Mouse (Mus musculus) ES-E14 (cell line): ENCODE measurements around the gene Cdkn1b. TPM values are rescaled to one million over a fixed set of nuclear protein-coding genes. Genes with fewer than 3 reads are reported as not detected.

ENCODE experiments used
- DNase-seq: peaks from one replicate; pipeline ENCODE4 v3.0.0-alpha.2; 2013; ENCODE audit warnings: low read depth, low spot score
- H3K27ac ChIP-seq: 2 replicates; pipeline ENCODE4 v1.5.1; 2012; ENCODE audit warnings: low read depth, mild to moderate bottlenecking, low read length, moderate library complexity, mixed read lengths; ENCODE audit not compliant: poor library complexity, insufficient read depth, severe bottlenecking
- H3K36me3 ChIP-seq: 2 replicates; pipeline ENCODE4 v1.6.1; 2012; ENCODE audit warnings: mild to moderate bottlenecking, low read length, moderate library complexity, mixed read lengths; ENCODE audit not compliant: control insufficient read depth, poor library complexity, insufficient read depth, severe bottlenecking
- H3K4me1 ChIP-seq, 2 experiments: fragments of 150-350 bp in 1 of 2; sonication (generic) in 1 of 2; 2 replicates each; pipeline ENCODE4 v1.6.1; 2012; ENCODE audit warnings: low read length in 2 of 2, mild to moderate bottlenecking in 1 of 2, mixed read lengths in 1 of 2; ENCODE audit not compliant: control insufficient read depth in 2 of 2, insufficient read depth in 2 of 2, poor library complexity in 1 of 2
- H3K4me3 ChIP-seq, 2 experiments: fragments of 150-350 bp in 1 of 2; sonication (generic) in 1 of 2; 2 replicates each; pipeline ENCODE4 v1.5.1; 2012; ENCODE audit warnings: low read length in 2 of 2, low read depth in 1 of 2, mild to moderate bottlenecking in 1 of 2, mixed read lengths in 1 of 2; ENCODE audit not compliant: insufficient read depth in 1 of 2, poor library complexity in 1 of 2, severe bottlenecking in 1 of 2
- H3K9ac ChIP-seq: 2 replicates; pipeline ENCODE4 v1.6.1; 2012; ENCODE audit warnings: low read depth, mild to moderate bottlenecking, low read length, mixed read lengths; ENCODE audit not compliant: poor library complexity, insufficient read depth, severe bottlenecking
- H3K9me3 ChIP-seq: fragments of 150-350 bp; sonication (generic); 2 replicates; pipeline ENCODE4 v1.6.1; 2012; ENCODE audit warnings: low read depth, mild to moderate bottlenecking, low read length; ENCODE audit not compliant: control insufficient read depth, insufficient read depth
- CHD2 ChIP-seq: IDR thresholded peaks from 2 replicates; pipeline ENCODE4 v1.6.1; 2014; ENCODE audit warnings: mild to moderate bottlenecking, low read depth, low read length, inconsistent platforms
- HCFC1 ChIP-seq: IDR thresholded peaks from 2 replicates; pipeline ENCODE4 v1.6.1; 2012; ENCODE audit warnings: low read length, inconsistent platforms, borderline replicate concordance; ENCODE audit not compliant: insufficient read depth
- MAFK ChIP-seq: IDR thresholded peaks from 2 replicates; pipeline ENCODE4 v1.6.1; 2014; ENCODE audit warnings: mild to moderate bottlenecking, low read depth, low read length, inconsistent platforms; ENCODE audit not compliant: insufficient read depth
- ZC3H11A ChIP-seq: IDR thresholded peaks from 2 replicates; pipeline ENCODE4 v1.6.1; 2012; ENCODE audit warnings: low read depth, mild to moderate bottlenecking, inconsistent platforms, low read length, borderline replicate concordance
- ZNF384 ChIP-seq: IDR thresholded peaks from 2 replicates; pipeline ENCODE4 v1.6.1; 2012; ENCODE audit warnings: low read depth, low read length, inconsistent platforms
- in situ Hi-C, 2 experiments: fragments of 600-800 bp; cut with MboI; formaldehyde crosslinking; loops; one replicate each; pipeline ENCODE4 v1.15.1; 2025; ENCODE audit warnings: low sequenced_read_pairs in 2 of 2, inconsistent platforms in 1 of 2; ENCODE audit not compliant: unreplicated experiment in 2 of 2
- total RNA-seq: library from RNA; depleted of rRNA; stranded (reverse); fragments of 300-350 nt; gene quantifications from 2 replicates; pipeline ENCODE4 v1.2.3, GENCODE M21; 2012; rRNA removed

The Cdkn1b gene
- total RNA-seq, 1 experiment: 10.7 TPM

DNA sequence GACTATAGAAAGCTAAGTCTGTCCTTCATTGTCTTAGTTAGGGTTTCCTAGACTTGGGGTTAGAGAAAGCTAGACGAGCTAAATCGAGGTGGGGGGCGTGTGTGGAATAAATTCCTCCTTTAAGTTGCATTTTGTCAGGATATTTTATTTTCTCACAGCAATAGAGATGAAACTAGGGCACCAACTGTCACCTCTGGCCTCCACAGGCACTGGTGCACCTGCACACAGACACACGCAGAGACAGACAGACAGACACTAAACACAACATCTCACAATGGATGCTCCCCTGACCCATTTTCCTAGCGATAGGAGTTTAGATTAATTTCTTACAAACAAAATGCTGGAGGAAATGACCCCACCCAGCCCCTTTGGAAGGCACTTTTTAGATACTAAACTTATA is 46.5 kb downstream of the Cdkn1b start:
- no peak for DNase-seq
- H3K9ac ChIP-seq: no peak overlapping the region
- TF ChIP-seq ZNF384: no peak
- TF ChIP-seq HCFC1: no peak
- no peak for TF ChIP-seq ZC3H11A
- TF ChIP-seq CHD2: no peak
- TF ChIP-seq MAFK: no peak
- H3K4me3 ChIP-seq: no peak overlapping the region
- no peaks in the 10 kb centered on the region for H3K4me1 ChIP-seq
- H3K27ac ChIP-seq: no peak overlapping the region
- no peaks in the 10 kb centered on the region for H3K36me3 ChIP-seq
- H3K9me3 ChIP-seq: no peaks in the 10 kb centered on the region
- in situ Hi-C loops: no loop called here

DNA sequence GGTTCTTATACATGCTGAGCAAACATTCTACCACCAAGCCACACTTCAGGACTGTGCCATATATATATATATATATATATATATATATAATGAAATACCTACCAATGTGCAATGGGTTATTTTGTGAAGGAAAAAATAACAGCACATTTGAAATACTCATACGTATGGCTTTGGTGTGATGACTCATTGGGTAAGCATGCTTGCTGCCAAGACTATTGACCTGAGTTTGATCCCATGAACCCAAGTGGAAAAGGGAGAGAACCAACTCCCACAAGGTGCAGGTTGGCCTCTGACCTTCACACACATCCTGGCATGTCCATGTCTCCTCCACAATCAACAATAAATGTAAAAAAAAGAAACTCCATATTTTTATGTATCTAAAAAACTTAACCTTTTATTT is 48.1 kb downstream of the Cdkn1b start:
- Histone ChIP-seq H3K27ac (no peak overlapping the region), H3K4me1 (peaks cover 0 to 2% of the 10 kb centered on the region in 2 experiments; a peak in 1 of 4 replicates), H3K9ac (no peak overlapping the region), H3K4me3 (no peak overlapping the region), H3K9me3 (no peaks in the 10 kb centered on the region), H3K36me3 (no peaks in the 10 kb centered on the region)
- no peak for TF ChIP-seq ZNF384
- TF ChIP-seq ZC3H11A: no peak
- no peak for TF ChIP-seq CHD2
- TF ChIP-seq MAFK: no peak
- no peak for DNase-seq
- in situ Hi-C loops: no loop called here

DNA sequence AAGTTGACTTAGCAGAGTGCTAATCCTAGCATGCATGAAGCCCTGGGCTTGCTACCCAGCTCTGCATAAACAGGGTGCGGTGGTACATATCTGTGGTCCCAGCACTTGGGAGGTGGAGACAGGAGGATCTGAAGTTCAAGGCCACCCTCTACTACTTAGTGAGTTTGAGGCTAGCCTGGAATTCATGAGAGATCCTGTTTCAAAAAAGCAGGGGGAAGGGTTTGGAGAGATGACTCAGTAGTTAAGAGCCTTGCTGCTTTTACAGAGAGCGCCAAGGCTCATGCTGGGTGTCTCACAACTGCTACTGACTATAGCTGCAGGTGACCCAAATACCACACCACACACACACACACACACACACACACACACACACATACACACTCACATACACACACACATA is 49.3 kb downstream of the Cdkn1b start:
- Histone ChIP-seq H3K4me3 (no peak overlapping the region), H3K9ac (no peak overlapping the region), H3K9me3 (no peaks in the 10 kb centered on the region), H3K36me3 (no peaks in the 10 kb centered on the region), H3K27ac (no peak overlapping the region), H3K4me1 (peaks cover 0 to 2% of the 10 kb centered on the region in 2 experiments; a peak in 1 of 4 replicates)
- TF ChIP-seq MAFK (no peak), ZNF384 (no peak), ZC3H11A (no peak)
- in situ Hi-C loops: no loop called here
- DNase-seq: no peak

DNA sequence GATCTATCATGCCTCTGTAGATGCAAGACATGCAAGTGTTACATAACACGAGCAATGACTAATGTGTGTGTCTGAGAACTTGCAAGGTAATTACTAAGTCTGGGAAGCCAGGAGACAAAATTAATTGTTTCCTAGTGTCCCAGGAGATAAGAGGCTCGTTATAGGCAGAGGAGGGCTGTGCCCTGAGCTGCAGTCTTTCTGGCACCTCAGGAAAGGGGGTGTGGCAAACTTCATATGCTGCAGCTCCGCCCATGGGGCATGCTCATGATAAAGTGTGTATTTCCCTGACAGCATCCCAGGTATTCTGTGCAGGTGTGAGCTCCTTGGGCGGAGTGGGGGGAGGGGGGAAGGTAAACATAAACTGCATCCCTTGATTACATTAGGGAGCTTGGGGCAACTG is 51.9 kb downstream of the Cdkn1b start:
- no peaks in the 10 kb centered on the region for H3K9me3 ChIP-seq
- no peak overlapping the region for H3K27ac ChIP-seq
- DNase-seq: no peak
- no peak overlapping the region for H3K9ac ChIP-seq
- TF ChIP-seq MAFK: no peak
- no peak for TF ChIP-seq ZC3H11A
- no peak for TF ChIP-seq ZNF384
- TF ChIP-seq CHD2: no peak
- no peak for TF ChIP-seq HCFC1
- H3K4me3 ChIP-seq: no peak overlapping the region
- H3K4me1 ChIP-seq: peaks cover 0 to 2% of the 10 kb centered on the region in 2 experiments; a peak in 1 of 4 replicates
- in situ Hi-C loops: no loop called here
- H3K36me3 ChIP-seq: no peaks in the 10 kb centered on the region

Other genes starting within 250 kb of the Cdkn1b start
- gene Dusp16, start 127.8 kb upstream of the Cdkn1b start, total RNA-seq: 10.3 and 11.4 TPM in 2 replicates
- gene Crebl2, start 90.2 kb upstream of the Cdkn1b start, total RNA-seq: 4.3 TPM in 2 replicates
- 34.7 and 36.3 TPM in 2 replicates for gene Gpr19, start 21.8 kb upstream of the Cdkn1b start, total RNA-seq
- gene Apold1, start 61.3 kb downstream of the Cdkn1b start, total RNA-seq: 0.16 and 0.22 TPM in 2 replicates
- gene Ddx47, start 91.2 kb downstream of the Cdkn1b start, total RNA-seq: 72.4 and 75.1 TPM in 2 replicates
- 7.8 and 10.6 TPM in 2 replicates for gene Gprc5a, start 145.2 kb downstream of the Cdkn1b start, total RNA-seq
- not detected in 2 replicates for gene Gprc5d, start 197.9 kb downstream of the Cdkn1b start, total RNA-seq